Mouse (Mus musculus) liver, embryonic 11.5 days (tissue): ENCODE data around the gene Wipf3. TPM values are rescaled to one million over a fixed set of nuclear protein-coding genes. Genes with fewer than 3 reads are reported as not detected.

Experiments
- ATAC-seq: fragments of 200-750 bp; cut with Nextera tagmentation; replicated peaks from 2 replicates; pipeline ENCODE4 v1.8.0; 2017; ENCODE audit warnings: moderate number of reproducible peaks, mild to moderate bottlenecking, moderate TSS enrichment, moderate library complexity; ENCODE audit not compliant: low FRiP score
- DNase-seq: peaks from one replicate; pipeline ENCODE4 v3.0.0-alpha.2; 2017; ENCODE audit warnings: low spot score
- H3K27ac ChIP-seq: fragments of 300-500 bp; sonication (generic); 2 replicates; pipeline ENCODE4 v1.5.1; 2014; ENCODE audit warnings: mild to moderate bottlenecking, low read depth, low read length, control low read depth
- H3K27me3 ChIP-seq: fragments of 300-500 bp; sonication (generic); replicated peaks from 2 replicates; pipeline ENCODE4 v1.6.1; 2014; ENCODE audit warnings: low read length, mixed read lengths; ENCODE audit not compliant: control insufficient read depth, insufficient read depth
- H3K36me3 ChIP-seq: fragments of 300-500 bp; sonication (generic); 2 replicates; pipeline ENCODE4 v1.6.1; 2014; ENCODE audit warnings: mild to moderate bottlenecking, low read length, moderate library complexity, mixed read lengths; ENCODE audit not compliant: control insufficient read depth, insufficient read depth
- H3K4me1 ChIP-seq: fragments of 300-500 bp; sonication (generic); replicated peaks from 2 replicates; pipeline ENCODE4 v1.6.1; 2014; ENCODE audit warnings: low read length, mixed read lengths; ENCODE audit not compliant: control insufficient read depth, insufficient read depth
- H3K4me2 ChIP-seq: fragments of 300-500 bp; sonication (generic); 2 replicates; pipeline ENCODE4 v1.6.1; 2014; ENCODE audit warnings: mild to moderate bottlenecking, control low read depth, moderate library complexity
- H3K4me3 ChIP-seq: fragments of 300-500 bp; sonication (generic); 2 replicates; pipeline ENCODE4 v1.5.1; 2014; ENCODE audit warnings: low read depth, low read length, control low read depth
- H3K9ac ChIP-seq: fragments of 300-500 bp; sonication (generic); 2 replicates; pipeline ENCODE4 v1.6.1; 2014; ENCODE audit warnings: low read depth, low read length, control low read depth
- H3K9me3 ChIP-seq: fragments of 300-500 bp; sonication (generic); 2 replicates; pipeline ENCODE4 v1.6.1; 2016; ENCODE audit warnings: low read length, inconsistent platforms, mixed read lengths; ENCODE audit not compliant: control insufficient read depth
- WGBS: fragments of 180-500 bp; shearing (Covaris S2); extraction: QIAGEN DNeasy Blood & Tissue Kit; methylation state at CpG from one replicate; pipeline ENCODE4 v1.1.7; 2014; 5-methylcytosine and 5-hydroxymethylcytosine counted together
- polyA plus RNA-seq: library from polyadenylated mRNA; unstranded; fragments of >200 nt; fragmentation: Nextera tagmentation; extraction: Ambion mirVana; gene quantifications from 2 replicates; pipeline ENCODE4 v1.2.1, GENCODE M21; 2014

Wipf3 gene
- polyA plus RNA-seq, result 0.26 and 0.47 TPM in 2 replicates

DNA sequence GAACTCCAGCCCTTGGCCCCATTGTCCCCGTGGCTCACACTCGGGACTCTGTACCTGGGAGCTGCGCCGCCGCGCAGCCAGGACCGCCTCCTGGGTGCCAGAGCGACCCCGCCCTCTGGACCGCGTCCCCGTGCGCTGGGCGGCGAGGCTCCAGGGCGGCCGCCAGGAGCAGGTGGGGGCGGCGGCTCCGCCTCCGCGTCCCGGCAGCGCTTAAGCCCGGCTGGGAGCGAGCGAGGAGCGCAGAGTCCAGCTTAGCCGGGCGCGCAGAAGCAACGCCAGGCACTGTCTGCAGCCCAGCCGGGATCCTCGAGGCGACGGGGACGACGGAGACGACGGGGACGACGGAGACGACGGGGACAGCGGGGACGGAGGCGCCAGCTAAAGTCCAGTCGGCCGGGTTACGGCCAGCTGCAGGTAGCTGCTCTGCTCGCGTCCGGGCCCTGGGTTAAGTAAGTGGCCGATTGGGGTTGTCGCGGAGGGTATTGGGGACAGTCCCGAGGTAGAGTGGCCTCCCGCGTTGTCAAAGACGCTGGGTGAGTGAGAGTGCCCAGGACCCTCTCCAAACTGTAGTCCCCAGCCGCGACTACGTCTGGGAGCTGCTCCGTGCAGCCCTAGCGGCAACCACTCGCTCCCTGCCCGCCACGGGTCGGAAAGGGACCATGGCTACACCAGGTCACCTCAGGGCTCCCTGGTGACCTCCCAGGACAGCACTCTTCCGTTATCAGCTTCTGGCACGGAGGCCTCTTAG lies at the start of gene Wipf3:
Gene Wipf3 (plus strand): TSS at position 157 of the 748 bp plus-strand sequence.
- Histone ChIP-seq H3K4me1 (peaks cover 2% of the 10 kb centered on the region; the same call in 1 of the 2 replicates), H3K4me2 (peak within 1 kb of the TSS; percentile 89), H3K4me3 (peak within 1 kb of the TSS; percentile 51), H3K9ac (peak within 1 kb of the TSS; percentile 34; the same call in 1 of the 2 replicates), H3K27ac (no peak within 1 kb of the TSS), H3K36me3 (no peaks in the 10 kb centered on the region), H3K9me3 (no peaks in the 10 kb centered on the region), H3K27me3 (peaks cover 42% of the 10 kb centered on the region)
- DNase-seq (peak; percentile 68), ATAC-seq (peak; percentile 71)
- 2% methylated on average over 70 of the region's 71 CpGs for WGBS

GRCm38 (mm10) chr6:54382636-54383035 lies 46.8 kb upstream of the Wipf3 start:
- Histone ChIP-seq H3K36me3 (no peaks in the 10 kb centered on the region), H3K9me3 (no peaks in the 10 kb centered on the region), H3K9ac (no peak overlapping the region), H3K27ac (no peak overlapping the region), H3K4me1 (no peaks in the 10 kb centered on the region), H3K4me2 (no peak overlapping the region), H3K4me3 (no peak overlapping the region), H3K27me3 (0 out of 2 replicates have a peak, but pooled peaks cover 2% of the 10 kb centered on the region)
- 52% methylated on average over 8 of the region's 8 CpGs for WGBS
- ATAC-seq (no peak), DNase-seq (no peak)

DNA sequence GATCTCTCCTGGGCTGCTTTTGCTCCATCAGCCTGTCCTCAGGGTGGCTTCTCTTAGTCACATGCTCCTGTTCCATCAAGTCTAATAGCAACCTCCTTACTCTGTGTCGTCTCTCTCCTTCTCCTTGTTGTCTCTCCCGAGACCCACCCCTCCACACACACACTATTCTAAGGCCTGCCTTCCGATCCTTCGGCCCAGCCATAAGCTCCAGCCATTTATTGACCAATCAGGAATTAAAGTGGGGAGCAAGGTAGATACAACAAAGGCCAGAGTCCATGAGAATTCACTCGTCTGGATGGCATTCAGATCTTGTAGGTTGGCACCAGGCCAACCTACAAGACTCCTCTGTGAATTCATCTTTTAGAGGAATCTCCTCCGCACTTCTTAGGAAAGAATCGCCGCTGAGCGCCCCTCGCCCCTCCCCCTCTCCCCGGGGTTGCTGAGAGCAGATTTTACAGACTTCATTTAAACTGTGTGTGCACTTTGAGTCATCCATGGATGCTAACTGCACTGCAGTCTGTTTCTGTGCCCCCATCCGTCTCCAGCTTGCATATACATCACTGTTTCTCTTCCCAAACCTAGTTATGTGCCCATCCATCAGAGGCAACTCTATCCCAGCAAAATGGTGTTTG lies 45.4 kb upstream of the Wipf3 start:
- ATAC-seq (no peak), DNase-seq (no peak)
- no peak overlapping the region for H3K4me2 ChIP-seq
- H3K4me1 ChIP-seq, result no peaks in the 10 kb centered on the region
- no peak overlapping the region for H3K27ac ChIP-seq
- no peaks in the 10 kb centered on the region for H3K36me3 ChIP-seq
- H3K4me3 ChIP-seq, result no peak overlapping the region
- no peaks in the 10 kb centered on the region for H3K9me3 ChIP-seq
- H3K9ac ChIP-seq, result no peak overlapping the region
- 0 out of 2 replicates have a peak, but pooled peaks cover 3% of the 10 kb centered on the region for H3K27me3 ChIP-seq
- WGBS, result 67% methylated on average over 12 of the region's 12 CpGs

GRCm38 (mm10) chr6:54384777-54385176 lies 44.6 kb upstream of the Wipf3 start:
- no peak overlapping the region for H3K9ac ChIP-seq
- H3K4me1 ChIP-seq, result no peaks in the 10 kb centered on the region
- no peaks in the 10 kb centered on the region for H3K36me3 ChIP-seq
- 68% methylated on average over 1 of the region's 1 CpGs for WGBS
- 0 out of 2 replicates have a peak, but pooled peaks cover 3% of the 10 kb centered on the region for H3K27me3 ChIP-seq
- no peak overlapping the region for H3K4me3 ChIP-seq
- H3K27ac ChIP-seq, result no peak overlapping the region
- ATAC-seq, result no peak
- H3K9me3 ChIP-seq, result no peaks in the 10 kb centered on the region
- no peak for DNase-seq
- H3K4me2 ChIP-seq, result no peak overlapping the region

GRCm38 (mm10) chr6:54386429-54386828 lies 43.0 kb upstream of the Wipf3 start:
- ATAC-seq (no peak), DNase-seq (no peak)
- H3K36me3 ChIP-seq, result no peaks in the 10 kb centered on the region
- no peak overlapping the region for H3K4me2 ChIP-seq
- 88% methylated on average over 4 of the region's 4 CpGs for WGBS
- no peak overlapping the region for H3K27ac ChIP-seq
- no peaks in the 10 kb centered on the region for H3K4me1 ChIP-seq
- no peak overlapping the region for H3K4me3 ChIP-seq
- no peak overlapping the region for H3K9ac ChIP-seq
- H3K9me3 ChIP-seq, result no peaks in the 10 kb centered on the region
- H3K27me3 ChIP-seq, result 0 out of 2 replicates have a peak, but pooled peaks cover 3% of the 10 kb centered on the region

DNA sequence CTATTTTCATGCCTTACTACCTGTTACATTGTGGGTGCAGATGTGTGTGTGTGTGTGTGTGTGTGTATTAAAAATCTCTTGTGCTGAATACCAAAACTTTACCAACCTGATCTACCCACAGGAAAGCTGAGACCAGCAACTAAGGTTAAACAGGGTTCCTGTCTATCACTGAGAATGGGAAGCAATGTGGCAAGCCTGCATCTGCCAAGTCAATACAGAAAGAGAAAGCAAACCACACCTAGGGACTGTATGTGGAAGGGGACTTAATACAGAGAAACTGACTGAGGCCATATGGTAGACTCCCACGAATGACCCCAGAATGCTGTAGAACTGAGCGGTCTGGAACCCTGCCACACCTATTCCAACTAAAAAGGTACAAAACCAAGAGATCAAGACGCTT lies 42.4 kb upstream of the Wipf3 start:
- H3K4me3 ChIP-seq, result no peak overlapping the region
- DNase-seq, result no peak
- 78% methylated on average over 3 of the region's 3 CpGs for WGBS
- H3K27ac ChIP-seq, result no peak overlapping the region
- no peak overlapping the region for H3K4me2 ChIP-seq
- H3K9me3 ChIP-seq, result no peaks in the 10 kb centered on the region
- no peaks in the 10 kb centered on the region for H3K36me3 ChIP-seq
- 0 out of 2 replicates have a peak, but pooled peaks cover 3% of the 10 kb centered on the region for H3K27me3 ChIP-seq
- no peak for ATAC-seq
- H3K4me1 ChIP-seq, result no peaks in the 10 kb centered on the region
- H3K9ac ChIP-seq, result no peak overlapping the region

DNA sequence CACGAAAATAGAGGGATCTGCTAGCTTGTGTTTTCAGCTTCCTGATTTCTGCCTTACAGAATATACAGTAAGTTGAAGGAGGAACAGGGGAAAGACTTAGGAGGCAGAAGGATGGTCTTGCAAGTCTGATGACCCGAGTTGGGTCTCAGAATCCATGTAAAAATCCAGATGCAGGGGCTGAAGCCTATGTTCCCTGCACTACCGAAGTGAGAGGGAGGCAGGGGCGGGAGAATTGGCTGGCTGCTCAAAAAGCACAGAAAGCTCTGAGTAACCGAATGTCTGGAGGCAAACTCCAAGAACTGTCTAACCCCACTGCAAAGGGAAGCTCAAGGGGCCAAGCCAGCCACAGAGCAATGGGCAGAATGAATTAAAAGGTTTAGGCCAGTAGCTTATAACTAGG lies 41.7 kb upstream of the Wipf3 start:
- no peaks in the 10 kb centered on the region for H3K36me3 ChIP-seq
- DNase-seq (no peak), ATAC-seq (no peak)
- H3K4me3 ChIP-seq, result no peak overlapping the region
- H3K27me3 ChIP-seq, result 0 out of 2 replicates have a peak, but pooled peaks cover 3% of the 10 kb centered on the region
- H3K9me3 ChIP-seq, result no peaks in the 10 kb centered on the region
- no peak overlapping the region for H3K9ac ChIP-seq
- no peak overlapping the region for H3K4me2 ChIP-seq
- no peaks in the 10 kb centered on the region for H3K4me1 ChIP-seq
- 71% methylated on average over 5 of the region's 5 CpGs for WGBS
- H3K27ac ChIP-seq, result no peak overlapping the region

- 0 out of 2 replicates have a peak, but pooled peaks cover 3% of the 10 kb centered on the region for H3K27me3 ChIP-seq
- H3K9ac ChIP-seq, result no peak overlapping the region
- WGBS, result 76% methylated on average over 7 of the region's 7 CpGs
- H3K4me1 ChIP-seq, result no peaks in the 10 kb centered on the region
- H3K4me2 ChIP-seq, result no peak overlapping the region
- H3K27ac ChIP-seq, result no peak overlapping the region
- no peaks in the 10 kb centered on the region for H3K36me3 ChIP-seq
- no peak for DNase-seq
- no peaks in the 10 kb centered on the region for H3K9me3 ChIP-seq
- no peak for ATAC-seq
- H3K4me3 ChIP-seq, result no peak overlapping the region
Measured at GRCm38 (mm10) chr6:54388690-54389275, 40.6 kb upstream of the Wipf3 start.
